Mouse (Mus musculus) MEL (cell line): ENCODE measurements around the gene Hba-x. TPM values are rescaled to one million over a fixed set of nuclear protein-coding genes. Genes with fewer than 3 reads are reported as not detected.

Source experiments
- DNase-seq: peaks from one replicate; pipeline ENCODE4 v3.0.0; 2011; ENCODE audit warnings: low read depth, low spot score
- H3K27ac ChIP-seq: 2 replicates; pipeline ENCODE4 v1.5.1; 2012; ENCODE audit warnings: low read depth, mild to moderate bottlenecking, control low read depth, low read length, moderate library complexity; ENCODE audit not compliant: control insufficient read depth
- H3K27me3 ChIP-seq, 2 experiments: fragments of 150-350 bp in 1 of 2; sonication (generic) in 1 of 2; 2 replicates each; pipeline ENCODE4 v1.6.1; 2012; ENCODE audit warnings: low read length in 2 of 2, mild to moderate bottlenecking in 2 of 2, improper control_type of control experiment in 1 of 2, moderate library complexity in 1 of 2; ENCODE audit not compliant: insufficient read depth in 2 of 2, control insufficient read depth in 1 of 2
- H3K36me3 ChIP-seq, 2 experiments: 2 replicates each; pipeline ENCODE4 v1.6.1; 2012 to 2014; ENCODE audit warnings: low read length in 2 of 2, improper control_type of control experiment in 1 of 2, inconsistent platforms in 1 of 2, mild to moderate bottlenecking in 1 of 2; ENCODE audit not compliant: insufficient read depth in 2 of 2, control insufficient read depth in 1 of 2
- H3K4me1 ChIP-seq, 2 experiments: fragments of 150-350 bp in 1 of 2; sonication (generic) in 1 of 2; 2 replicates each; pipeline ENCODE4 v1.6.1; 2012; ENCODE audit warnings: low read length in 2 of 2, improper control_type of control experiment in 1 of 2, mild to moderate bottlenecking in 1 of 2; ENCODE audit not compliant: insufficient read depth in 2 of 2, control insufficient read depth in 1 of 2
- H3K4me3 ChIP-seq, 2 experiments: fragments of 150-350 bp in 1 of 2; sonication (generic) in 1 of 2; 2 replicates each; pipeline ENCODE4 v1.5.1; 2012; ENCODE audit warnings: low read depth in 2 of 2, low read length in 2 of 2, mild to moderate bottlenecking in 2 of 2, moderate library complexity in 2 of 2, control low read depth in 1 of 2, improper control_type of control experiment in 1 of 2; ENCODE audit not compliant: control insufficient read depth in 1 of 2, insufficient read depth in 1 of 2
- H3K79me2 ChIP-seq: 2 replicates; pipeline ENCODE4 v1.6.1; 2012; ENCODE audit warnings: mild to moderate bottlenecking, low read length, moderate library complexity; ENCODE audit not compliant: control insufficient read depth, poor library complexity, insufficient read depth
- H3K9ac ChIP-seq: 2 replicates; pipeline ENCODE4 v1.6.1; 2012; ENCODE audit warnings: low read depth, mild to moderate bottlenecking, control low read depth, low read length, moderate library complexity; ENCODE audit not compliant: control insufficient read depth, poor library complexity, severe bottlenecking
- H3K9me3 ChIP-seq: fragments of 150-350 bp; sonication (generic); replicated peaks from 2 replicates; pipeline ENCODE4 v1.6.1; 2012; ENCODE audit warnings: mild to moderate bottlenecking, low read length, improper control_type of control experiment, moderate library complexity; ENCODE audit not compliant: insufficient read depth
- BHLHE40 ChIP-seq: IDR thresholded peaks from 2 replicates; pipeline ENCODE4 v1.6.1; 2012; ENCODE audit warnings: low read depth, mild to moderate bottlenecking, inconsistent platforms, low read length, improper control_type of control experiment, borderline replicate concordance
- CHD1 ChIP-seq: IDR thresholded peaks from 2 replicates; pipeline ENCODE4 v1.6.1; 2012; ENCODE audit warnings: low read depth, mild to moderate bottlenecking, inconsistent platforms, low read length, improper control_type of control experiment
- E2F4 ChIP-seq: IDR thresholded peaks from 2 replicates; pipeline ENCODE4 v1.6.1; 2011; ENCODE audit warnings: low read depth, low read length, improper control_type of control experiment, borderline replicate concordance
- ETS1 ChIP-seq: IDR thresholded peaks from 2 replicates; pipeline ENCODE4 v1.6.1; 2012; ENCODE audit warnings: low read depth, mild to moderate bottlenecking, inconsistent platforms, low read length, improper control_type of control experiment, moderate library complexity
- GABPA ChIP-seq: IDR thresholded peaks from 2 replicates; pipeline ENCODE4 v1.6.1; 2012; ENCODE audit warnings: low read depth, mild to moderate bottlenecking, inconsistent platforms, low read length, improper control_type of control experiment, moderate library complexity
- HCFC1 ChIP-seq: IDR thresholded peaks from 2 replicates; pipeline ENCODE4 v1.6.1; 2012; ENCODE audit warnings: low read depth, mild to moderate bottlenecking, inconsistent platforms, low read length, improper control_type of control experiment, moderate library complexity
- JUND ChIP-seq: IDR thresholded peaks from 2 replicates; pipeline ENCODE4 v1.6.1; 2011; ENCODE audit warnings: low read depth, mild to moderate bottlenecking, improper control_type of control experiment, low read length
- MAFK ChIP-seq: IDR thresholded peaks from 2 replicates; pipeline ENCODE4 v1.6.1; 2011; ENCODE audit warnings: low read depth, mild to moderate bottlenecking, low read length, improper control_type of control experiment, borderline replicate concordance
- MAX ChIP-seq: IDR thresholded peaks from 2 replicates; pipeline ENCODE4 v1.6.1; 2011; ENCODE audit warnings: low read length, improper control_type of control experiment
- MAZ ChIP-seq: IDR thresholded peaks from 2 replicates; pipeline ENCODE4 v1.6.1; 2012; ENCODE audit warnings: low read depth, mild to moderate bottlenecking, inconsistent platforms, low read length, improper control_type of control experiment
- MEF2A ChIP-seq: IDR thresholded peaks from 2 replicates; pipeline ENCODE4 v1.6.1; 2014; ENCODE audit warnings: low read depth, mild to moderate bottlenecking, inconsistent platforms, low read length, improper control_type of control experiment; ENCODE audit not compliant: poor library complexity, insufficient replicate concordance, severe bottlenecking; ENCODE audit errors: extremely low read depth
- MXI1 ChIP-seq: IDR thresholded peaks from 2 replicates; pipeline ENCODE4 v1.6.1; 2011; ENCODE audit warnings: mild to moderate bottlenecking, low read depth, low read length, improper control_type of control experiment
- MYC ChIP-seq: IDR thresholded peaks from 2 replicates; pipeline ENCODE4 v1.6.1; 2011; ENCODE audit warnings: low read depth, mild to moderate bottlenecking, low read length, improper control_type of control experiment, moderate library complexity
- POLR2A ChIP-seq, 2 experiments: IDR thresholded peaks; 2 replicates each; pipeline ENCODE4 v1.6.1; 2011 to 2012; ENCODE audit warnings: low read length in 2 of 2, mild to moderate bottlenecking in 2 of 2, control low read depth in 1 of 2, improper control_type of control experiment in 1 of 2, low read depth in 1 of 2, moderate library complexity in 1 of 2; ENCODE audit not compliant: control insufficient read depth in 1 of 2, insufficient read depth in 1 of 2, poor library complexity in 1 of 2
- POLR2AphosphoS5 ChIP-seq: IDR thresholded peaks from 2 replicates; pipeline ENCODE4 v1.6.1; 2012; ENCODE audit warnings: low read depth, borderline replicate concordance, mild to moderate bottlenecking, inconsistent platforms, low read length, moderate library complexity, mixed read lengths
- SMC3 ChIP-seq: IDR thresholded peaks from 2 replicates; pipeline ENCODE4 v1.6.1; 2011; ENCODE audit warnings: low read depth, low read length, improper control_type of control experiment
- TCF12 ChIP-seq: IDR thresholded peaks from 2 replicates; pipeline ENCODE4 v1.6.1; 2014; ENCODE audit warnings: low read depth, mild to moderate bottlenecking, inconsistent platforms, low read length, improper control_type of control experiment, moderate library complexity
- UBTF ChIP-seq: IDR thresholded peaks from 2 replicates; pipeline ENCODE4 v1.6.1; 2012; ENCODE audit warnings: low read depth, mild to moderate bottlenecking, inconsistent platforms, low read length, improper control_type of control experiment, moderate library complexity, borderline replicate concordance; ENCODE audit not compliant: insufficient read depth
- USF1 ChIP-seq: IDR thresholded peaks from 2 replicates; pipeline ENCODE4 v1.6.1; 2014; ENCODE audit warnings: low read depth, mild to moderate bottlenecking, inconsistent platforms, low read length, improper control_type of control experiment, moderate library complexity
- USF2 ChIP-seq, 2 experiments: IDR thresholded peaks; 2 replicates each; pipeline ENCODE4 v1.6.1; 2011 to 2012; ENCODE audit warnings: improper control_type of control experiment in 2 of 2, low read length in 2 of 2, borderline replicate concordance in 1 of 2, inconsistent platforms in 1 of 2, low read depth in 1 of 2, mild to moderate bottlenecking in 1 of 2; ENCODE audit not compliant: insufficient read depth in 1 of 2
- ZMIZ1 ChIP-seq: IDR thresholded peaks from 2 replicates; pipeline ENCODE4 v1.6.1; 2012; ENCODE audit warnings: low read depth, mild to moderate bottlenecking, inconsistent platforms, low read length, improper control_type of control experiment, moderate library complexity
- polyA plus RNA-seq, 2 experiments: library from polyadenylated mRNA; stranded (reverse) in 1 of 2; unstranded in 1 of 2; fragments of >175 nt in 1 of 2; fragments of >200 nt in 1 of 2; gene quantifications; 2 replicates each; pipeline versions ENCODE4 v1.2.1 to v1.2.4; 2012; ENCODE audit warnings: low replicate concordance in 2 of 2, low read depth in 1 of 2; ENCODE audit not compliant: insufficient read length in 2 of 2, insufficient read depth in 1 of 2, missing spikeins in 1 of 2
- total RNA-seq: library from RNA; depleted of rRNA; stranded (reverse); fragments of 300-350 nt; gene quantifications from 2 replicates; pipeline ENCODE4 v1.2.3, GENCODE M21; 2012

Gene Hba-x
- total and polyA plus RNA-seq, 3 experiments = 0.13 TPM; not detected in 2

DNA sequence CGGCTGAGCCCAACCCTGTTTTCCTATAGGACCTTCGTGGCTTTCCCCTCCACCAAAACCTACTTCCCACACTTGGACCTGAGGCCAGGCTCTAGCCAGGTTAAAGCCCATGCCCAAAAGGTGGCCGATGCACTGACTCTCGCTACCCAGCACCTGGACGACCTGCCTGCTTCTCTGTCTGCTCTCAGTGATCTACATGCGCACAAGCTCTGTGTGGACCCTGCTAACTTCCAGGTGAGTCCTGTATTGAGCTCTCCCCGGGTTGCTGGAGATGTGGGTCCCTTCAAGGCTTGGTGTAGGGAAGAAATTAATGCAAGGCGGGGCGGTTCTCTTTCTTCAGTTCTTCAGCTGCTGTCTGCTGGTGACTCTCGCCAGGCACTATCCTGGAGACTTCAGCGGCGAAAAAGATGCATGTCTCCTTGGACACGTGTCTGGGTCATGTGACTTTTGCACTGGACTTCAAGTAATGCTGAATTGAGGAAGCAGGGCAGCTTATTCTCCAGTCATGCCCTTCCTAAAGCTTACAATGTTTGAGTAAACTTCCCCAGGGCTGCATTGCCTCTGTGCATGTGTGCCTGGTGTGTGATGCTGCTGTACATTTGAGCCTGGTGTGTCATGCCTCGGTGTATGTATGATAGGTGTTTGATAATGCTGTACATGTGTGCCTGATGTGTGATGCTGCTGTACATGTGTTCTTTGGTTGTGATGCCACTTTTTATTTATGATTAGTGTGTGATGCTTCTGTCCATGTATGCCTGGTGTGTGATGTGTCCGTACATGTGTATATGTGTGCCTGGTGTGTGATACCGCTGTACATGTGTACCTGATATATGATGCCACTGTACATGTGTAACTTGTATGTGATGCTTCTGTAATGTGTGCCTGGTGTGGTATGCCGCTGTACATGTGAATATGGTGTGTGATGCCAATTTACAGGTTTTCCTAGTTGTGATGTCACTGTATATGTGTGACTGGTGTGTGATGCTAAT is 24.4 kb downstream of the Hba-x start:
- H3K27me3 ChIP-seq = no peaks in the 10 kb centered on the region; a peak in 1 of 4 replicates
- H3K27ac ChIP-seq = no peak overlapping the region
- H3K36me3 ChIP-seq = no peaks in the 10 kb centered on the region; a peak in 1 of 4 replicates
- TF ChIP-seq BHLHE40 (no peak), MAFK (no peak), POLR2AphosphoS5 (0 out of 2 replicates have a peak, but pooled peaks have one; percentile 91), E2F4 (no peak), MAX (no peak), SMC3 (no peak), ZMIZ1 (no peak), JUND (no peak), TCF12 (no peak), ETS1 (no peak), USF1 (peak; percentile 69), MAZ (no peak), HCFC1 (no peak), UBTF (no peak), POLR2A (IDR thresholded peaks at IDR 0.05; ENCODE audit: control insufficient read depth in 1 of 2, insufficient read depth in 1 of 2, low read depth in 1 of 2, low read length in 2 of 2, poor library complexity in 1 of 2) (no peak), MXI1 (no peak), CHD1 (no peak), GABPA (no peak), USF2 (IDR thresholded peaks at IDR 0.05; ENCODE audit: borderline replicate concordance in 1 of 2, insufficient read depth in 1 of 2, low read depth in 1 of 2, low read length in 2 of 2) (0 out of 4 replicates have a peak, but pooled peaks have one; percentile 20 to 42)
- H3K9ac ChIP-seq = no peak overlapping the region
- no peak overlapping the region for H3K4me3 ChIP-seq
- no peak for DNase-seq
- no peaks in the 10 kb centered on the region for H3K9me3 ChIP-seq
- H3K4me1 ChIP-seq = no peaks in the 10 kb centered on the region; a peak in 1 of 4 replicates
- no peaks in the 10 kb centered on the region for H3K79me2 ChIP-seq

DNA sequence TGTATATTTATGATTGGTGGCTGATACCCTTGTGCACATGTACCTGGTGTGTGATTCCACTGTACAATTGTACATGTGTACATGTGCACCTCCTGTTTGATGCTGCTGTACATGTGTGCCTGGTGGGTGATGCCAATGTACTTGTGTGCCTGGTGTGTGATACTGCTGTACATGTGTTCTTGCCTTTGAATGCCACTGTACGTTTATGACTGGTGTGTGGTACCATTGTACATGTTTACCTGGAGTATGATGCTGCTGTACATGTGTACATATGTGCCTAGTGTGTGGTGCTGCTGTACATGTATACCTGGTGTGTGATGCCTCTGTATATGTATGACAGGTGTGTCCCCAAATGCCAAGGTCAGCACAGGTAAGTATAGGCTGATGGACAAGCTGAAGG is 25.3 kb downstream of the Hba-x start:
- DNase-seq = no peak
- Histone ChIP-seq H3K27me3 (no peaks in the 10 kb centered on the region; a peak in 1 of 4 replicates), H3K4me3 (no peak overlapping the region), H3K9ac (no peak overlapping the region), H3K79me2 (no peaks in the 10 kb centered on the region), H3K27ac (no peak overlapping the region), H3K36me3 (no peaks in the 10 kb centered on the region; a peak in 1 of 4 replicates), H3K9me3 (no peaks in the 10 kb centered on the region), H3K4me1 (no peaks in the 10 kb centered on the region; a peak in 1 of 4 replicates)
- TF ChIP-seq MEF2A (no peak), MAFK (no peak), MYC (no peak), SMC3 (no peak), HCFC1 (no peak), ETS1 (no peak), POLR2AphosphoS5 (peak; percentile 95; the same call in 1 of the 2 replicates)
